Mouse (Mus musculus) ES-Bruce4 (cell line): ENCODE data around the gene Kctd6. TPM values are rescaled to one million over a fixed set of nuclear protein-coding genes. Genes with fewer than 3 reads are reported as not detected.

Source experiments
- H3K27ac ChIP-seq: 2 replicates; pipeline ENCODE4 v1.5.1; 2012; ENCODE audit warnings: low read length, inconsistent platforms; ENCODE audit not compliant: insufficient read depth
- H3K27me3 ChIP-seq: 2 replicates; pipeline ENCODE4 v1.6.1; 2012; ENCODE audit warnings: mild to moderate bottlenecking, low read length, inconsistent platforms; ENCODE audit not compliant: control insufficient read depth, poor library complexity, insufficient read depth, severe bottlenecking
- H3K36me3 ChIP-seq: 2 replicates; pipeline ENCODE4 v1.6.1; 2012; ENCODE audit warnings: inconsistent platforms, mild to moderate bottlenecking, low read length, moderate library complexity; ENCODE audit not compliant: control insufficient read depth, poor library complexity, insufficient read depth, severe bottlenecking
- H3K4me1 ChIP-seq: one replicate; pipeline ENCODE4 v1.8.1; 2011; ENCODE audit warnings: low read length; ENCODE audit not compliant: control insufficient read depth, insufficient read depth
- H3K4me3 ChIP-seq: 2 replicates; pipeline ENCODE4 v1.5.1; 2011; ENCODE audit warnings: low read depth, mild to moderate bottlenecking, low read length
- H3K9ac ChIP-seq: 2 replicates; pipeline ENCODE4 v1.6.1; 2012; ENCODE audit warnings: low read depth, mild to moderate bottlenecking, inconsistent platforms; ENCODE audit not compliant: poor library complexity, severe bottlenecking
- H3K9me3 ChIP-seq: replicated peaks from 2 replicates; pipeline ENCODE4 v1.6.1; 2012; ENCODE audit warnings: mild to moderate bottlenecking, low read length, inconsistent platforms; ENCODE audit not compliant: control insufficient read depth, poor library complexity, insufficient read depth, severe bottlenecking
- CTCF ChIP-seq: IDR thresholded peaks from one replicate; pipeline ENCODE4 v1.8.1; 2011; ENCODE audit warnings: low read depth, low read length
- EP300 ChIP-seq: IDR thresholded peaks from 2 replicates; pipeline ENCODE4 v1.6.1; 2011; ENCODE audit warnings: low read depth, low read length; ENCODE audit not compliant: insufficient read depth
- POLR2A ChIP-seq: IDR thresholded peaks from one replicate; pipeline ENCODE4 v1.8.1; 2011; ENCODE audit warnings: low read length; ENCODE audit not compliant: insufficient read depth
- polyA plus RNA-seq: library from polyadenylated mRNA; stranded (reverse); fragments of >200 nt; gene quantifications from 2 replicates; pipeline ENCODE4 v1.2.4, GENCODE M21; 2011; ENCODE audit warnings: low read depth; ENCODE audit not compliant: missing spikeins, insufficient read depth, insufficient read length

Gene Kctd6
- polyA plus RNA-seq, 1 experiment, result 35.6 TPM

- Histone ChIP-seq H3K9me3 (no peaks in the 10 kb centered on the region), H3K36me3 (peaks cover 19% of the 10 kb centered on the region), H3K9ac (peak overlapping the region; percentile 38), H3K4me3 (no peak overlapping the region), H3K27me3 (no peaks in the 10 kb centered on the region), H3K4me1 (peaks cover 1% of the 10 kb centered on the region), H3K27ac (peak overlapping the region; percentile 93)
- no peak for TF ChIP-seq CTCF
- no peak for TF ChIP-seq EP300
- no peak for TF ChIP-seq POLR2A
These were observed 4.9 kb downstream of the Kctd6 start for GRCm38 (mm10) chr14:8218730-8219380.

GRCm38 (mm10) chr14:8219876-8220275 lies 5.9 kb downstream of the Kctd6 start:
- H3K36me3 ChIP-seq, result peaks cover 21% of the 10 kb centered on the region
- no peak for TF ChIP-seq EP300
- no peak for TF ChIP-seq POLR2A
- TF ChIP-seq CTCF, result no peak
- H3K9me3 ChIP-seq, result no peaks in the 10 kb centered on the region
- H3K9ac ChIP-seq, result no peak overlapping the region
- peaks cover 1% of the 10 kb centered on the region for H3K4me1 ChIP-seq
- H3K4me3 ChIP-seq, result no peak overlapping the region
- H3K27me3 ChIP-seq, result no peaks in the 10 kb centered on the region
- no peak overlapping the region for H3K27ac ChIP-seq

GRCm38 (mm10) chr14:8220306-8220705 lies 6.4 kb downstream of the Kctd6 start:
- Histone ChIP-seq H3K9me3 (no peaks in the 10 kb centered on the region), H3K27ac (no peak overlapping the region), H3K9ac (no peak overlapping the region), H3K4me1 (peaks cover 1% of the 10 kb centered on the region), H3K36me3 (peaks cover 21% of the 10 kb centered on the region), H3K4me3 (no peak overlapping the region), H3K27me3 (no peaks in the 10 kb centered on the region)
- TF ChIP-seq CTCF, result peak; percentile 59
- no peak for TF ChIP-seq POLR2A

- no peaks in the 10 kb centered on the region for H3K27me3 ChIP-seq
- H3K4me1 ChIP-seq, result peaks cover 1% of the 10 kb centered on the region
- no peaks in the 10 kb centered on the region for H3K9me3 ChIP-seq
- H3K4me3 ChIP-seq, result no peak overlapping the region
- peaks cover 21% of the 10 kb centered on the region for H3K36me3 ChIP-seq
- no peak overlapping the region for H3K9ac ChIP-seq
- no peak for TF ChIP-seq EP300
- TF ChIP-seq POLR2A, result no peak
- no peak for TF ChIP-seq CTCF
- H3K27ac ChIP-seq, result no peak overlapping the region
These were observed 7.0 kb downstream of the Kctd6 start for GRCm38 (mm10) chr14:8220912-8221311.

GRCm38 (mm10) chr14:8222561-8222960 lies 8.6 kb downstream of the Kctd6 start:
- no peak overlapping the region for H3K4me3 ChIP-seq
- H3K36me3 ChIP-seq, result peaks cover 21% of the 10 kb centered on the region
- no peaks in the 10 kb centered on the region for H3K27me3 ChIP-seq
- H3K4me1 ChIP-seq, result peaks cover 1% of the 10 kb centered on the region
- no peak overlapping the region for H3K9ac ChIP-seq
- no peak for TF ChIP-seq EP300
- no peak for TF ChIP-seq POLR2A
- TF ChIP-seq CTCF, result no peak
- H3K27ac ChIP-seq, result no peak overlapping the region
- no peaks in the 10 kb centered on the region for H3K9me3 ChIP-seq

- Histone ChIP-seq H3K4me1 (peaks cover 1% of the 10 kb centered on the region), H3K9me3 (no peaks in the 10 kb centered on the region), H3K36me3 (peaks cover 21% of the 10 kb centered on the region), H3K27ac (no peak overlapping the region), H3K27me3 (no peaks in the 10 kb centered on the region), H3K9ac (no peak overlapping the region), H3K4me3 (no peak overlapping the region)
- TF ChIP-seq CTCF, result no peak
- no peak for TF ChIP-seq POLR2A
- TF ChIP-seq EP300, result no peak
These were observed 9.8 kb downstream of the Kctd6 start for GRCm38 (mm10) chr14:8223506-8224293.
